Mouse (Mus musculus): ENCODE results near the gene Gimap4. TPM values are rescaled to one million over a fixed set of nuclear protein-coding genes. Genes with fewer than 3 reads are reported as not detected.

Gene Gimap4
- polyA plus RNA-seq, 1 experiment from 2014 or later, result 53.8 TPM

- no peak for ATAC-seq (ENCODE audit: low read depth)
- Histone ChIP-seq H3K27me3 (ENCODE audit: control insufficient read depth, insufficient read depth, low read depth, low read length) (no peaks in the 10 kb centered on the region), H3K9me3 (ENCODE audit: control insufficient read depth, low read length) (no peaks in the 10 kb centered on the region), H3K36me3 (ENCODE audit: control insufficient read depth, insufficient read depth, low read length) (no peaks in the 10 kb centered on the region), H3K4me2 (ENCODE audit: low read depth, low read length) (peak overlapping the region; percentile 24), H3K9ac (ENCODE audit: low read length) (peak overlapping the region; percentile 43), H3K4me3 (ENCODE audit: low read length) (peak overlapping the region; percentile 22; the same call in 1 of the 2 replicates), H3K4me1 (replicated peaks; ENCODE audit: control insufficient read depth, insufficient read depth, low read length) (no peaks in the 10 kb centered on the region), H3K27ac (ENCODE audit: low read length) (peak overlapping the region; percentile 22; the same call in 1 of the 2 replicates)
- WGBS, result 28% methylated on average over 3 of the region's 3 CpGs
Observed at GRCm38 (mm10) chr6:48706130-48706529, 21.8 kb downstream of the Gimap4 start.

DNA sequence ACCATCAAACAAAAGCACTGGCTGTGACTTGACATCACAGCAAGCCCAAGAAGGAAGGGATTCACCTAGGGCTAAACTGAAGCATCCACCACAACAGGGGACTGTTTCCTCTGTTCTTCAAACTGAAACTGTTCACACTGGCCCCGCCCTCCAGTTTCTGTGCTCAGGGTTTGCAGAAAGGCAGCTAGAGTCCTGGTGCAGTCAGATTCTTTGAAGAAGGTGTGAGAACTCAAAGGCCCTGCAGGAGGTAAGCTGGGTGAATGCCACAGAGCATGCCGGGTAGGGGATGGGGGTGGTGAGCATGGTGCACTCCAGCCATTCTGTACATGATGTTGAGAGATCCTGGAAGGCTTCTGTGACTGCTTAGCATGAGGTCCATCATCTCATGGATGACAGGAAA is 34.1 kb downstream of the Gimap4 start, which contains the start of the genes Gm28053 and Gimap7:
Gene Gm28053, plus strand, starts transcription at position 153 of the 400 bp plus-strand sequence.
Gene Gimap7, plus strand, starts transcription at position 167 of the 400 bp plus-strand sequence.
- WGBS, result 59% methylated on average over 2 of the region's 2 CpGs
- Histone ChIP-seq H3K9ac (ENCODE audit: low read length) (no peak within 1 kb of the TSS), H3K27me3 (ENCODE audit: control insufficient read depth, insufficient read depth, low read depth, low read length) (no peaks in the 10 kb centered on the region), H3K4me2 (ENCODE audit: low read depth, low read length) (no peak within 1 kb of the TSS), H3K27ac (ENCODE audit: low read length) (no peak within 1 kb of the TSS), H3K4me1 (replicated peaks; ENCODE audit: control insufficient read depth, insufficient read depth, low read length) (no peaks in the 10 kb centered on the region), H3K4me3 (ENCODE audit: low read length) (no peak within 1 kb of the TSS), H3K36me3 (ENCODE audit: control insufficient read depth, insufficient read depth, low read length) (no peaks in the 10 kb centered on the region), H3K9me3 (ENCODE audit: control insufficient read depth, low read length) (no peaks in the 10 kb centered on the region)
- ATAC-seq (ENCODE audit: low read depth), result no peak

DNA sequence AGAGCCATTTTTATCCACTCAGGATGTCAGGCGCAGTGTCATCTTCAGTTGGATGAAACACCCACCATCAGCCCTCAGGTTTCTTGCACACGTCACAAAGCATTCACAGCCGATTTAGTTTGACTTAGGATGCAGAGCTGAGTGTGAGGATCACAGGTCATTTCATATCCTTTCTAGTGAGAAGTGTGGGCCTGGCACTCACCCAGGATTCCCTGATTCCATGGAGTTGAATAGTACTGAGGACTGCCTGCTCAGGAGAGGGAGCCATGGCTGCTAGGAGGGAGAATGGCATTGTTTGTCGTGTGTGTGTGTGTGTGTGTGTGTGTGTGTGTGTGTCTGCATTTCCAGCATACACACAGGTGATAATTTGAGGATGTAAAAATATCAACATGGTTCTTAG is 36.0 kb downstream of the Gimap4 start:
- 65% methylated on average over 4 of the region's 4 CpGs for WGBS
- H3K4me3 ChIP-seq (ENCODE audit: low read length), result no peak overlapping the region
- no peaks in the 10 kb centered on the region for H3K9me3 ChIP-seq (ENCODE audit: control insufficient read depth, low read length)
- no peak overlapping the region for H3K4me2 ChIP-seq (ENCODE audit: low read depth, low read length)
- H3K27me3 ChIP-seq (ENCODE audit: control insufficient read depth, insufficient read depth, low read depth, low read length), result no peaks in the 10 kb centered on the region
- no peak for ATAC-seq (ENCODE audit: low read depth)
- no peak overlapping the region for H3K9ac ChIP-seq (ENCODE audit: low read length)
- peaks cover 2% of the 10 kb centered on the region for H3K4me1 ChIP-seq (replicated peaks; ENCODE audit: control insufficient read depth, insufficient read depth, low read length)
- H3K27ac ChIP-seq (ENCODE audit: low read length), result no peak overlapping the region
- no peaks in the 10 kb centered on the region for H3K36me3 ChIP-seq (ENCODE audit: control insufficient read depth, insufficient read depth, low read length)

DNA sequence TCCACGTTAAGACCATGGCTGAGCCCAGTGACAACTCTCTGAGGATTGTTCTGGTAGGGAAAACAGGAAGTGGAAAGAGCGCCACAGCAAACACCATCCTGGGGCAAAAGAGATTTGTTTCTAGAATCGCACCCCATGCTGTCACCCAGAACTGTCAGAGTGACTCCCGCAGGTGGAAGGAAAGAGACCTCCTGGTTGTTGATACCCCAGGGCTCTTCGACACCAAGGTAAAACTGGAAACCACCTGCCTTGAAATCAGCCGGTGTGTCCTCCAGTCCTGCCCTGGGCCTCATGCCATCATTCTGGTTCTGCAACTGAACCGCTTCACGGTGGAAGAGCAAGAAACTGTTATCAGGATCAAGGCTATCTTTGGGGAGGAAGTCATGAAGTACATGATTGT is 39.1 kb downstream of the Gimap4 start:
- H3K4me3 ChIP-seq (ENCODE audit: low read length), result no peak overlapping the region
- no peaks in the 10 kb centered on the region for H3K27me3 ChIP-seq (ENCODE audit: control insufficient read depth, insufficient read depth, low read depth, low read length)
- no peak overlapping the region for H3K9ac ChIP-seq (ENCODE audit: low read length)
- no peaks in the 10 kb centered on the region for H3K36me3 ChIP-seq (ENCODE audit: control insufficient read depth, insufficient read depth, low read length)
- no peaks in the 10 kb centered on the region for H3K9me3 ChIP-seq (ENCODE audit: control insufficient read depth, low read length)
- no peak overlapping the region for H3K4me2 ChIP-seq (ENCODE audit: low read depth, low read length)
- ATAC-seq (ENCODE audit: low read depth), result no peak
- 70% methylated on average over 8 of the region's 8 CpGs for WGBS
- H3K27ac ChIP-seq (ENCODE audit: low read length), result no peak overlapping the region
- peaks cover 8% of the 10 kb centered on the region for H3K4me1 ChIP-seq (replicated peaks; ENCODE audit: control insufficient read depth, insufficient read depth, low read length)

DNA sequence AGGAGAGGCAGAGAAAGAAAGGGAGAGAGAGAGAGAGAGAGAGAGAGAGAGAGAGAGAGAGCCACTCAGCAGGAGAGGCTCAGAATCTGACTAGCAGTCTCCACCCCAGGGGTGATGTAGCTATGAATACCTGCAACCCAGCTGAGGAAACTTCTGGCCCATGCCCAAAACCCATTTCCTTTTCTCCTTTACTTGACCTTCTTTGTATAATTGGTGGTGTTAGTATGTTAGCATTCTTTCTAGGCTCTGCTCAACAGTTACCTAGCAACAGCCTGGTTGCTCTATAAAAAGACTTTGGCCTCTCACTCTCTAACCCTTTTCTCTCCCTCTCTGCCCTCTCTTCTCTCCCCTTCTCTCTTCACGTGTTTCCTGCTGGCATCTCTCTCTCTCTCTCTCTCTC is 41.1 kb downstream of the Gimap4 start:
- no peak overlapping the region; the same call in 1 of the 2 replicates for H3K27ac ChIP-seq (ENCODE audit: low read length)
- peak; percentile 90 for ATAC-seq (ENCODE audit: low read depth)
- H3K27me3 ChIP-seq (ENCODE audit: control insufficient read depth, insufficient read depth, low read depth, low read length), result no peaks in the 10 kb centered on the region

DNA sequence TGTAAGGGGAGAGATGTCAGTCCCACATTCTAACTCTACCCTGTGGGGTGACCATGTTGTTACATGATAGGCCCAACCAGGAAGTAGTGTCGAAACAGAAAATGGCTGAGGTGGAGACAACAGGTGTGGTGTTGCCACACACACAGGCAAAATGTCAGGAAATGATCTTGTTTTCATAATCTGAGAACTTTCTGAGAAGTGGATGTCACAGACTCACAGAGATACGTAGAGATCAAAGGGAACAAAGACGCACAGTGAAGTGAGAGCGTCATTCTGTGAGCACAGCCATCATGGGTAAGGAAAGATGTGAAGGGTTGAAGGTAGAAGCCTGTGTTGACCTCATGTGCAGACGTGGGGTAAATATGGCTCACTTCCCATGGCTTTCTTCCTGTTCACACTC is 43.4 kb downstream of the Gimap4 start:
- H3K4me3 ChIP-seq (ENCODE audit: low read length), result no peak overlapping the region
- H3K36me3 ChIP-seq (ENCODE audit: control insufficient read depth, insufficient read depth, low read length), result no peaks in the 10 kb centered on the region
- H3K4me2 ChIP-seq (ENCODE audit: low read depth, low read length), result no peak overlapping the region
- no peaks in the 10 kb centered on the region for H3K9me3 ChIP-seq (ENCODE audit: control insufficient read depth, low read length)
- 68% methylated on average over 5 of the region's 5 CpGs for WGBS
- H3K9ac ChIP-seq (ENCODE audit: low read length), result no peak overlapping the region
- H3K27me3 ChIP-seq (ENCODE audit: control insufficient read depth, insufficient read depth, low read depth, low read length), result no peaks in the 10 kb centered on the region
- H3K4me1 ChIP-seq (replicated peaks; ENCODE audit: control insufficient read depth, insufficient read depth, low read length), result peaks cover 8% of the 10 kb centered on the region
- no peak for ATAC-seq (ENCODE audit: low read depth)
- no peak overlapping the region for H3K27ac ChIP-seq (ENCODE audit: low read length)

More for the DNA sequence above, 41.1 kb downstream of the Gimap4 start:
- Histone ChIP-seq H3K4me2 (ENCODE audit: low read depth, low read length) (no peak overlapping the region), H3K4me1 (replicated peaks; ENCODE audit: control insufficient read depth, insufficient read depth, low read length) (peaks cover 8% of the 10 kb centered on the region), H3K36me3 (ENCODE audit: control insufficient read depth, insufficient read depth, low read length) (no peaks in the 10 kb centered on the region), H3K9ac (ENCODE audit: low read length) (no peak overlapping the region), H3K9me3 (ENCODE audit: control insufficient read depth, low read length) (no peaks in the 10 kb centered on the region), H3K4me3 (ENCODE audit: low read length) (no peak overlapping the region)
- WGBS, result 6% methylated on average over 1 of the region's 1 CpGs

DNA sequence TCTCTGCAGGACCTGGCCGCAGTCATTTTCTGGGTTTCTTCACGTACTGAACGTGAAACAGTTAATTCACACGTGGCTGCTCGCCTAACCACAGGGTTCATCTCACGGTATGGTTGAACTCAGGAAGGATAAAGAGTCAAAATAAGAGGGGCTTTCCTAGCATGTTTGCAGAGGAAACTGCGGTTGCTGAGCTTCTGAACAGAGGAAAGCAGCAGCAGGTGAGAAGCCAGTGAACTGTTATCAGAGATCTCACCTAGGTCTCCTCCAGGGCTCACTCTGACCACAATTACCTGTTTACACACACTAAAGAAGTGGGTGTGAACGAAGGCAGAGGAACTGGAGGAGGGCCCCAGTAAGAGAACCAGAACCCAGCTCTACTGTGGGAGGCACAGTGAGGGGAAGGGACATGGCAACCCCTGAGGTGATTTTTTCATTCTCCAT is 48.5 kb downstream of the Gimap4 start:
- no peak for ATAC-seq (ENCODE audit: low read depth)
- no peaks in the 10 kb centered on the region for H3K36me3 ChIP-seq (ENCODE audit: control insufficient read depth, insufficient read depth, low read length)
- no peaks in the 10 kb centered on the region for H3K9me3 ChIP-seq (ENCODE audit: control insufficient read depth, low read length)
- H3K9ac ChIP-seq (ENCODE audit: low read length), result no peak overlapping the region
- H3K4me1 ChIP-seq (replicated peaks; ENCODE audit: control insufficient read depth, insufficient read depth, low read length), result no peaks in the 10 kb centered on the region
- no peak overlapping the region for H3K4me3 ChIP-seq (ENCODE audit: low read length)
- H3K27me3 ChIP-seq (ENCODE audit: control insufficient read depth, insufficient read depth, low read depth, low read length), result no peaks in the 10 kb centered on the region
- WGBS, result 36% methylated on average over 8 of the region's 8 CpGs
- no peak overlapping the region for H3K4me2 ChIP-seq (ENCODE audit: low read depth, low read length)
- no peak overlapping the region for H3K27ac ChIP-seq (ENCODE audit: low read length)

- Histone ChIP-seq H3K27me3 (ENCODE audit: control insufficient read depth, insufficient read depth, low read depth, low read length) (no peaks in the 10 kb centered on the region), H3K4me2 (ENCODE audit: low read depth, low read length) (no peak overlapping the region), H3K9me3 (ENCODE audit: control insufficient read depth, low read length) (no peaks in the 10 kb centered on the region), H3K27ac (ENCODE audit: low read length) (no peak overlapping the region), H3K4me3 (ENCODE audit: low read length) (no peak overlapping the region), H3K9ac (ENCODE audit: low read length) (no peak overlapping the region), H3K36me3 (ENCODE audit: control insufficient read depth, insufficient read depth, low read length) (no peaks in the 10 kb centered on the region), H3K4me1 (replicated peaks; ENCODE audit: control insufficient read depth, insufficient read depth, low read length) (no peaks in the 10 kb centered on the region)
- 90% methylated on average over 1 of the region's 1 CpGs for WGBS
- ATAC-seq (ENCODE audit: low read depth), result no peak
Observed at GRCm38 (mm10) chr6:48733660-48734059, 49.3 kb downstream of the Gimap4 start.

GRCm38 (mm10) chr6:48737053-48737452 is 52.7 kb downstream of the Gimap4 start:
- Histone ChIP-seq H3K4me1 (replicated peaks; ENCODE audit: control insufficient read depth, insufficient read depth, low read length) (0 out of 2 replicates have a peak, but pooled peaks cover 8% of the 10 kb centered on the region), H3K9ac (ENCODE audit: low read length) (no peak overlapping the region), H3K36me3 (ENCODE audit: control insufficient read depth, insufficient read depth, low read length) (no peaks in the 10 kb centered on the region), H3K27ac (ENCODE audit: low read length) (no peak overlapping the region), H3K9me3 (ENCODE audit: control insufficient read depth, low read length) (no peaks in the 10 kb centered on the region), H3K4me3 (ENCODE audit: low read length) (no peak overlapping the region), H3K27me3 (ENCODE audit: control insufficient read depth, insufficient read depth, low read depth, low read length) (peaks cover 3% of the 10 kb centered on the region; the same call in 1 of the 2 replicates), H3K4me2 (ENCODE audit: low read depth, low read length) (no peak overlapping the region)
- no peak for ATAC-seq (ENCODE audit: low read depth)
- WGBS, result 72% methylated on average over 2 of the region's 2 CpGs

GRCm38 (mm10) chr6:48737688-48738087 is 53.3 kb downstream of the Gimap4 start:
- Histone ChIP-seq H3K9ac (ENCODE audit: low read length) (no peak overlapping the region), H3K27me3 (ENCODE audit: control insufficient read depth, insufficient read depth, low read depth, low read length) (peaks cover 8% of the 10 kb centered on the region; the same call in 1 of the 2 replicates), H3K4me2 (ENCODE audit: low read depth, low read length) (no peak overlapping the region), H3K27ac (ENCODE audit: low read length) (no peak overlapping the region), H3K4me3 (ENCODE audit: low read length) (no peak overlapping the region), H3K9me3 (ENCODE audit: control insufficient read depth, low read length) (no peaks in the 10 kb centered on the region), H3K36me3 (ENCODE audit: control insufficient read depth, insufficient read depth, low read length) (no peaks in the 10 kb centered on the region), H3K4me1 (replicated peaks; ENCODE audit: control insufficient read depth, insufficient read depth, low read length) (peaks cover 14% of the 10 kb centered on the region)
- ATAC-seq (ENCODE audit: low read depth), result no peak
- 83% methylated on average over 5 of the region's 5 CpGs for WGBS
